Mouse (Mus musculus): ENCODE results near the gene Fbln2. TPM values are rescaled to one million over a fixed set of nuclear protein-coding genes. Genes with fewer than 3 reads are reported as not detected.

Fbln2 gene
- total RNA-seq, 2 experiments from 2014 or later = 3.9 to 6.5 TPM

GRCm38 (mm10) chr6:91189971-91190370 lies 22.3 kb upstream of the Fbln2 start:
- no peak for DNase-seq (ENCODE audit: low spot score in 2 of 2)
- intact Hi-C loops (cut with DNase I) = no loop called here

- no peak for DNase-seq (ENCODE audit: low spot score in 2 of 2)
- intact Hi-C loops (cut with DNase I) = no loop called here
These were observed 20.8 kb upstream of the Fbln2 start for GRCm38 (mm10) chr6:91191465-91191864.

GRCm38 (mm10) chr6:91192421-91192820 lies 19.8 kb upstream of the Fbln2 start:
- DNase-seq (ENCODE audit: low spot score in 2 of 2) = no peak

GRCm38 (mm10) chr6:91192851-91193545 lies 19.3 kb upstream of the Fbln2 start:
- intact Hi-C loops (cut with DNase I) = no loop called here
- DNase-seq (ENCODE audit: low spot score in 2 of 2) = no peak

More at GRCm38 (mm10) chr6:91192421-91192820, 19.8 kb upstream of the Fbln2 start:
- intact Hi-C loops (cut with DNase I) = no loop called here

- intact Hi-C loops (cut with DNase I) = no loop called here
- no peak for DNase-seq (ENCODE audit: low spot score in 2 of 2)
These were observed 13.8 kb upstream of the Fbln2 start for GRCm38 (mm10) chr6:91198456-91198855.

GRCm38 (mm10) chr6:91200429-91201188 lies 11.6 kb upstream of the Fbln2 start:
- intact Hi-C loops (cut with DNase I) = no loop called here
- DNase-seq (ENCODE audit: low spot score in 2 of 2) = peak; percentile 58 to 68

- intact Hi-C loops (cut with DNase I) = no loop called here
- DNase-seq (ENCODE audit: low spot score in 2 of 2) = no peak
These were observed 10.3 kb upstream of the Fbln2 start for GRCm38 (mm10) chr6:91201881-91202341.

GRCm38 (mm10) chr6:91202571-91202970 lies 9.7 kb upstream of the Fbln2 start:
- intact Hi-C loops (cut with DNase I) = no loop called here

GRCm38 (mm10) chr6:91205346-91205745 lies 6.9 kb upstream of the Fbln2 start:
- no peak for DNase-seq (ENCODE audit: low spot score in 2 of 2)
- intact Hi-C loops (cut with DNase I) = no loop called here

More at GRCm38 (mm10) chr6:91202571-91202970, 9.7 kb upstream of the Fbln2 start:
- DNase-seq (ENCODE audit: low spot score in 2 of 2) = no peak

GRCm38 (mm10) chr6:91205791-91206190 lies 6.5 kb upstream of the Fbln2 start:
- intact Hi-C loops (cut with DNase I) = no loop called here
- DNase-seq (ENCODE audit: low spot score in 2 of 2) = no peak

- no peak for DNase-seq (ENCODE audit: low spot score in 2 of 2)
- intact Hi-C loops (cut with DNase I) = no loop called here
These were observed 4.8 kb upstream of the Fbln2 start for GRCm38 (mm10) chr6:91207491-91207890.

GRCm38 (mm10) chr6:91209780-91210179 lies 2.5 kb upstream of the Fbln2 start:
- DNase-seq (ENCODE audit: low spot score in 2 of 2) = no peak
- intact Hi-C loops (cut with DNase I) = no loop called here

- intact Hi-C loops (cut with DNase I) = no loop called here
- DNase-seq (ENCODE audit: low spot score in 2 of 2) = no peak
These were observed 1.4 kb upstream of the Fbln2 start for GRCm38 (mm10) chr6:91210852-91211251.

- intact Hi-C loops (cut with DNase I) = no loop called here
- peak in 1 of 2 experiments; percentile 39 for DNase-seq (ENCODE audit: low spot score in 2 of 2)
These were observed 316 bp downstream of the Fbln2 start for GRCm38 (mm10) chr6:91212571-91212970.

GRCm38 (mm10) chr6:91213287-91214218 lies 1.3 kb downstream of the Fbln2 start:
- DNase-seq (ENCODE audit: low spot score in 2 of 2) = no peak
- intact Hi-C loops (cut with DNase I) = no loop called here

- DNase-seq (ENCODE audit: low spot score in 2 of 2) = peak; percentile 24 to 70
- intact Hi-C loops (cut with DNase I) = no loop called here
These were observed 3.2 kb downstream of the Fbln2 start for GRCm38 (mm10) chr6:91215454-91215853.

- no peak for DNase-seq (ENCODE audit: low spot score in 2 of 2)
- intact Hi-C loops (cut with DNase I) = no loop called here
These were observed 6.2 kb downstream of the Fbln2 start for GRCm38 (mm10) chr6:91218445-91218844.

- no peak for DNase-seq (ENCODE audit: low spot score in 2 of 2)
- intact Hi-C loops (cut with DNase I) = no loop called here
These were observed 6.6 kb downstream of the Fbln2 start for GRCm38 (mm10) chr6:91218871-91219270.

- DNase-seq (ENCODE audit: low spot score in 2 of 2) = no peak
- intact Hi-C loops (cut with DNase I) = no loop called here
These were observed 7.8 kb downstream of the Fbln2 start for GRCm38 (mm10) chr6:91220062-91220461.

GRCm38 (mm10) chr6:91221094-91221493 lies 8.8 kb downstream of the Fbln2 start:
- intact Hi-C loops (cut with DNase I) = no loop called here
- no peak for DNase-seq (ENCODE audit: low spot score in 2 of 2)

Data from left cerebral cortex, postnatal 25 days (tissue).